Mouse (Mus musculus) testis, postnatal 14 days (tissue): ENCODE measurements around the gene Focad.

Experiments used
- DNase-seq: peaks from one replicate; pipeline ENCODE4 v3.0.0; 2021; ENCODE audit warnings: low spot score

Focad gene

DNA sequence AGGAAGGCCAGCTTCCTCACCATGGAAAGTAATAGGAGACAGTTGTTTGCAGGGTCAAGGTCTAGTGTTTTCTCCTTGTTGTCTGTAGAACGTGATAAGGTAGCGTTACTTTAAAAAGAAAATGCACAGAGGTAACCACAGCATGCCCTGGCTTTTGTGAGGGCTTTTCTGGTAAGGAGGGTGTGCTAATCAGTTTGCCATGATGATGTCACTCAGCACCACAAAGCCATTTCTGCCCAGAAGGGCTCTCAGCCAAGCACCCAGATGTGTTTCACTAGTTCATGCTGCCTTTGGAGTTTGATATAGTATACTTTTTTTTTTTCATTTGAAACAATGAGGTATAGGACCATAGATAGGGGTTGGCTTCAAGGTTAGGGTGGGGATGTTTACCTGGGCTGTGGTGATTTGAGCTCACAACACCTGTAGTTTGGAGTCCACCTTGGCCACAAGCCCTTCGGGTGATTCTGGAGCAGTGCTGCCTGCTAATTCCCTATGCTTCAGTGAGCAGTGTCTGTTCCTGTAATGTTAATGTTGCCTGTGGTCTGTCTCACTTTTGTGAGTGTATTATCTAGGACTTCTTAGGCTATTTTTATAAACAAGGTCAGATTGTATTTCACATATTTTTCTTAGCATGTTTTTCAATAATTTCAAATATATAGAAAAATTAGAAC lies 61.2 kb downstream of the Focad start:
- no peak for DNase-seq

DNA sequence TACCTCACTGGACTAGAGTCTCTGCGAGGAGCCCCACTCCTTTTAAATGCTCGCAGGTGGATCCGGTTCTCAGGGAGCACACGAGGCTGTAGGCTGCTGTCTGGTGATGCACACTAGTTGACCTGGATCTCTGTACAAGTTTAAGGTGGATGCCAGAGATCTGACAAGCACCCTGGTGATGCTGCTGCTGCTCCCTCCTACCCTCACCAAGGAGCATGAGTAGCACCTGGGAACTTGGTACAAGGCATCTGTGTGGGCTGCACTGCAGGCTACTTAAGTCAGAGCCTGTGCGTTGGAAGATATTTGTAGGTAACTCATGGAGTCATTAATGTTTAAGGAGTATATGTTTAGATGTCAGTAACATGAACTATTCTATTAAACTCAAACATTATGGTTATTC lies 62.5 kb downstream of the Focad start:
- DNase-seq: no peak

DNA sequence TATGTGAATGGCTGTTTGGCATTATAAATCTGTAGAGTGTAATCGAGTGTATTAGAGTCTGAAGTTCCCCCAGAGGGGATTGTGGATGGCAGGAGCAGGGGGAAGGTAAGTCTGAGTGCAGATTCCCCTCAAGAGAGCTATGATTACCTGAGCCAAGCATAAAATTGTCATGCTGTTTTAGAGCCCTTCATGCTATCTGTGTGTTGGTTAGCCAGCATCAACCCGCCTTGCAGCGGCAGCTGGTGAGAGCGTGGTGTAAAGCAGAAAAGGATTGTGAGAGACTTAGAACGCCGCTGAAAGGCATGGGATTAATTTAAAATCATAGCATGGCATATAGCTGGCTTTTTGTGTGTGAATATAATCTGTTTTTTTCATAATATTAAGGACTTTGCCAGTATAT lies 63.2 kb downstream of the Focad start:
- no peak for DNase-seq

DNA sequence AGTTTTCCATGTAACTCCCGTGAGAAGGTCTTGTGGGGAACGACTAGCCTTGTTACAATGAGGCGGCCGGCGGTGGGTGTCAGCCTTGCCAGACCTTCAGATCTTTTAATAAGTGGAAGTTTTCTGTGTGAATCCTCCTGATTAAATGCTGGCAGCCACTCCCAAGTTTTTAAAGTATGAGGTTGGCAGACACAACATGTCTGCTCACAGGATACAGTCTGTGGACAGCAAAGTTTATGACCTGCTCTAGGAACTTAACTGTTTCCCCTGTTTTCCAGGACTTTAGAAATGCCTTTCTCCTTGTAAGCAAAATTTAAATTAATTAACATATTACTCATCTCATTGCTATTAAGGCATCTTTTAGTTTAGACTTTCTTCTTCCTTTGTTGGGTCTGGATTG lies 64.8 kb downstream of the Focad start:
- no peak for DNase-seq

DNA sequence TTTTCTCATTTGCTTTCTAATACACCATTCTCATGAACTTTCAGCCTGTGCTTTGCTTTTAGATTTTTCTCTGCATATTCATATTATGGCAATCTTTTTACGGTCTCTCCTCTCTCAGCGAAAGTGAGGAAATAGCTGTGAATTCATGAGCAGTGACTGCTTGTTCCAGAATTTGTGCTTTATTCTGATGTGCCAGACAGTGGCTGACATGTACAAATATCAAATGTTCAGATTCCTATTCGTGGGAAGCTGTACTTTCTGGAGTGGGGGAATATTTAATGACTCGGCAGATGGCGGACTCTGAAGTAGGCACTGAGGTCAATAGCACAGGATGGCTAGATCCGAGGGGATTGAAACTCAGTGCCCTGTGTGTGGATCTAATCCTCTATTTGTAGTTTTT lies 65.3 kb downstream of the Focad start:
- DNase-seq: no peak

DNA sequence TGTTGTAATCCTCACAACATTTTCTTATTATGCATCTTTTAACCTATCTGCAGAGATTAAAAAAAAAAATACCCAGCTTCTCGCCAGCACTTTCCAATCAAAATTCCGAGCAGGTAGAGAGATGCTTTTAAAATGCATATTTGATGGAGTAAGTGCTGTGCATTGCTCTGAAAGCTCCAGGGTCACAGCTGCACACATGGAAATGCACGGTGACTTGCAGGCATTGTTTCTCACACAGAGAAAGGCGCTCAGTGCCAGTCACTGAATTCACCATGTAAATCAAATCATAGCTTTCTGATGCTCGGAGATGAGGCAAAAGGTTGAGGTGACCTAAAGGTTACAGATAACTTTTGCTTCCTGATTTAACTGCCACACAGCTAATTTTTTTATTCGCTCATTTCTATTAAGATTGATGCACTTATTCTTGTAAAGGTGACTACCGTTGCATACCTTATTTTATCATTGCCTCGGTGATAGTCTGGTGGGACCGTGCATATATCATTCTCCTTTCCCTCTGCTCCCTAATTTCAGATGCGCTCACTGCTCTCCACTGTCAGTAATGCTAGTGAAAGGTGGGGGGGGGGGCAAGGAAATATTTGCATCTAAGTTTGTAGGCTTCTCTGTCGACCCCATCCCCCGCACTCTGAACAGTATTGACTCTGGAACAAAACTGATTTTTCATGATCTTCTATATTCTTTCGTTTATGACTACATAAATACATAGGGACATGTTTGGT lies 69.2 kb downstream of the Focad start:
- DNase-seq: no peak

DNA sequence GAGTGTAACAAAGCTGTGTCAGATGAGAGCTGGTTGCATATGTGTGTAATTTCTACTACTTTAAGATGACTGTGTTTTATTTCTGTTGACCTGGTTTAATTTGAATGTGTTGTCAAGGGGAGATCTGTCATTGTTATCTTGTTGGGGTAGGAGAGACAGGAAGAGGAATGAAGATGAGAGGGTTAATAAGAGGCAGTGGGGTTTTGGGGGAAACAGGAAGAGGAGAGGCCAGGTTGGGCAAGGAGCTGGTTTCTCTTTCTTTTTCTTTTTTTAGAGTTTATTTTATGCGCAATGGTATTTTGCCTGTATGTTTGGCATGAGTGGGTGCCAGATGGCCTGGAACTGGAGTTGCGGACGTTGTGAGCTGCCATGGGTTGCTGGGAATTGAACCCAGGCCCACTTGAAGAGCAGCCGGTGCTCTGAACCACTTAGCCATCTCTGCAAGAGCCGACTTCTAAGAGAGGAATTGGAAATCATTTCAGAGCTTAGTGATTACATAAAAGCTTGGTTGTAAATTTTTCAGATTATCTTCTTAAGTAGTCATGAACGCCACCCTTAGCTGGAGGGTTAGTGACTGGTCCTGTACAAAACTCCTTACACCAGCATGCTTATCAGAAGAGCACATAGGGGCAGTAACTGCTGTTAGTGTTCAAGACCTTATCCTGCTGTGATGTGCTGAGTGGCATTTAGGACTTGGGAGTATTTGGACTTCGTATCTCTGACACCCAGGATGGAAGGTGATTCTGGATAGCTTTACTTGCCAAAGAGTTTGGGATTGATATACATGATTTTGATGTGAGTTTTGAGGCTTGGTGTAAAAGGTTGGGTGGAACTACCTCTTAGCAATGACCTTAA lies 72.8 kb downstream of the Focad start:
- DNase-seq: no peak

DNA sequence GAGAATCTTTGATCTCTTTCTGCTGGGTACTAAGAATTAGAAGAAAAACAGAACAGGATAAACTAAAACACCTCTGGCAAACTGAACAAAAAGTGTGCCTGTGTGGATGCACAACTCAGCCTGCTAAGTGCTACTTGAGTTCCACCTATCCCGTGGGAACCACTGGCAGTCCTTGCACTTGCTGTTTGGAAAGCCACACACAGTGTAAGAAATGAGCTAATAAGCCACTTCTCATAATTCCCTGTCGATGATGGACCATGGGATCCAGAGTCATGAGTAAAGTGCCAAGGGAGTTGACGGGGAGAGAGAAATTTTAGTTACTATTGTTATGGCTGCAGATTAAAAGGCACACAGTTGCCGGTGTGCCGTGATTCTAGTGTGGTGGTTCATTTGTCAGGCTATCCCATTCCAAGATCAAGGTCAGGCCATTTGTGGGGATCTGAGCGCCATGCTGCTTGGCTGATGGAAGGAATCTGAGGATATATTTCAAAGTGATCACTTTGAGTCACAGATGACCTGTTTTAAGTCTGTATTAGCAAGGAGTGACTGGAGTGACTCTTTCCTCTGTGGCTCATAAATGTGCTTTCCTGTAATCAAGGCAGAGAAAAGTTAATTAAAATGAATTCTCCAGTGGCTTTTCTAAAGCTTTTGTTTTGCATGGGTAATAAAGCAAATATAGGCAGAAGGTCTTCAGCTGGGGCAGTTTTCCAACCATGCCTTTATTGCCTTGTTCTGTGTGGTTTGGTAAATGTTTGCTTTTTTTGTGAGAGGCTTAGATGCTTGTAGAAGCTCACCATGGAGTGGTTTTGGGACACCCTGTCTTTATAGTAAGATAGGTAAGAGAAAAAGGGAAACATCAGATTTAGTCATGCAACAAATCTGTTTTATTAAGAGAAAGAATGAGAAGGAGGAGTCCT lies 80.9 kb downstream of the Focad start:
- no peak for DNase-seq

DNA sequence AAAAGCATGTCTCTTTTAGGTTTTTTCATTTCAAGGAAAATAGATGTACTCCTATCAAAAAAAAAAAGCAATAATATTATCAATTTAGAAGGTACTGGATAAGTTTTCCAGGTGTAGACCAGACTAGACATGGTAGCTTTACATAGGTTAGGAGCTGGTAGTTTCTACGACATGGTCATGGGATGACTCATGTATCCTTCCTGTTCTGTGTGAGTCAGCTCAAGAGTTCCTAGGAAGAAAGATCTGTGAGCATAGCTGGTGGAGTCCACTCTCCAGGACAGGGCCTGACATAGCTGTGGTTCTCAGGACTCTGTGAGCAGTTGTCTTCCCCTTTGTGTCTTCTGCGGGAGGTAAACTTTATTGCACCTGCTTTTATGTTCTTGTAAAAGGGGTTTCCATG lies 84.9 kb downstream of the Focad start:
- no peak for DNase-seq

DNA sequence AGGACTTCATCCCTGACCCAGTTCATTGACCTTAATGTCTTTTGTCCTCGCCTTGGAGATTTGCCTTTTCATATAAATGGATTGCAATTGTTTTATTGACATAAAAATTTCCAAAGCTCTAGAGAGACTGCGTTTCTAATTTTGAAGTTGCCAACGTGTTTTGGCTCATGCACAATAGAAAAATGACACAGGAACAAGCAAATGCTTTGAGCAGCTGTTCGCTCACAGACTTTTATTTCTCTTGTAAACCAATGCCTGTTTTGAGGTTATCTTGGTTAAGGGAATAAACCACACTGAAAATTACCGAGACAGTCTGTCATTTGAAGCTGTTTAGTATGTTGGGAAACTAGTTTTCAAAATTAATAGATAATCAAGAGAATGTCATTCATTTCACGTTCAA lies 89.9 kb downstream of the Focad start:
- no peak for DNase-seq

DNA sequence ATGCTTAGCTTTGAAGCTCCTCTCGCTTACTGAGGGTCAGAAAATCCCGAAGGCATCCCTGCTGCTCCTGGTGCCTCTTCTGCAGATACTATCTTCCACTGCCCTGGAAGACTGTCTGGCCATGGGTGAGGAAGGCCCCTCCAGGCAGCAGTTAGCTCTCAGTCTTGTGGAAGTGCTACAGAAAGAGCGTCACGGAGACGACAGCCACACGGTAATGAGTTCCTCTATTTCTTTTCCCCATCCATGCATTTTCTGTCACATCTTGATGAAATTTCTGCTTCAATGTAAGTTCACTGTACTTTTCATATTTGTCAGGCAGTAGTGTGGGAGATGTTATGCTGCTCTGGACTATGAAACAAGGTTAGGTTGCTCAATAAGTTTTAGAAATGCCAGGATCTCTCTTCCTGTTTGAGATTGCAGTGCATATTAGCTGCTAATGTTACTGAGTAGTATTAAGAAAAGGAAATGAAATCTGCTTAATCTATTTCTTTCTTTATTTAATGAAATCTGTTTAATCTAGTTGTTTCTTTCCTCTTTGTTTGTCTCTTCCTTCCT lies 91.5 kb downstream of the Focad start:
- no peak for DNase-seq

DNA sequence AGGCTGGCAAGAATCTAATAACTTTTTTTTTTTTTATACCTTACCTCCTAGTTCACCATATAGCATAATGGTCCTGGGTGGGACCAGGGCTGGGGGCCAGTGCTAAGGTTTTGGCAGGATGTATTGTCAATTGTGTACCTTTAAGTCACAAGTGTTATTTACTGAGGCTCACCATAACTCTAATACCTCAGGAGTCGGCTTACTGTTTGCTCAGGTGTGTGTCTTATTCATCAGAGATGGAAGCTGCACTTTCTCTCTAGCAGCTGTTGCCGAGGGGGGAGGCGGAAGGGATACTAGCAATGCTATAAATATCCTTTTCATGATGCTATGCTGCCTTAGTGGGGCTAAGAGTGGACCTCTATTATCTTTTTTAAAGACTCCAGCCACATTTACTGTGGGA lies 93.2 kb downstream of the Focad start:
- DNase-seq: no peak

DNA sequence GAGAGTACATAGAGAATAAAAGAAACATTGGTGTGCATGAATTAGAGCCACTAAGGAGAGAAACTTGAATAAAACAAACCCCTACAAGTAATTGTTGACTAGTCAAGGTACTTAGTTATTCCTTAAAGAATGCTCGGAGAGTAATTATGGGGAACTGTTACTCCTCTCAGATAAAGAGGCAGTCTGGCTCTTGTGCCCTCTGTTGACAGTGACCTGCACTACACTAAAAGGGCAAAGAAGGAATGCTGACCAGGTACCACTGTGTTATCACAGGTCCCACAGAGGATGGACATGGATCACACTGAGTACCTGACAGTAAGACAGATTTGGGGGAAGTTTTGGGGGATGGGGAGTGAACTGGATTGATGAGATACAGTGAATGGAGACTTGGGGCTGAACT lies 95.1 kb downstream of the Focad start:
- no peak for DNase-seq

DNA sequence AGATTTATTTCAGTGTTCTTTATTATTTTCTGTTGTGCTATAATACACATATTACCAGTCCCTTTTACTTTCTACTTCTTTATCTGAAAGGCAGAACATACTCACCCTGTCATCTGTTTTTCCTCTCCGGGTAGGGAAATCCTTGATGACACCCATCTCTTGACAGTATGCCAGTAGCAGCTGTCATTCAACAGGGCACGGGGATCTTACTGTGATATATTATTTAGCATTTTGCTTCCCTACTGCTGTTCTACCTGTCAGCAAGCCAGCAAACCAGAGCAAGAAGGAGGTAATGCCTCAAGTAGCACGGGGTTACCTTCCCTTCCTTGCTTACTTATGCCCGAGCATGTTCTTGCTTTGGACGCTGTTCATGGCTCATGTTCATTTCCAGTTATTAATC lies 99.8 kb downstream of the Focad start:
- DNase-seq: no peak

DNA sequence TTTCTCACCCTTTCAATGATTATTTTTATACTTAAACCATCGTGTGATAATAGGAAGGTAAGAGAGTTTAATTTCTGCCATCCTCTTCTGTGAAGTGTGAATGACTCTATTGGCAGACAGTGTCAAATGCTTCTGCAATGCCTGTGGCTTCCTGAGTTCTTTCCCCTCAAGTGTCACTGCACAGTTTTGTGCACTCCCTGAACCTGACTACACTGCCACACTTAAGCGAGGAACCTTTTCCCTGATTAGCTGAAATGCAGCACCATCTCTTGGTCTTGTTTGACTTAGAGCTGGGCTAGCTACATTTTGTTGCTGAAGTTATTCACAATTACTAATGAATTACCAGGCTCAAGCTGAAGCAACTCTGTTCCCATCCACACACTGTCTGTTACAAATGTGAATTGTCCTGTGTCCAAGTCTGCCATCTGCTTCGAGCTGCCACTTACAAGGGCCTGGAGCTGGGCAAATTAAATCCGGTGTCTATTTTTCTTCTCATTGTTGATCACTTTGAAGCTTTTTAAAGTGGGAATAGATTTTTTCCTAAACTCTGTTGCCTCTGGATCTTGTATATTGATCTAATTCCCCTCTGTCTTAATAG lies 101.6 kb downstream of the Focad start:
- DNase-seq: no peak

DNA sequence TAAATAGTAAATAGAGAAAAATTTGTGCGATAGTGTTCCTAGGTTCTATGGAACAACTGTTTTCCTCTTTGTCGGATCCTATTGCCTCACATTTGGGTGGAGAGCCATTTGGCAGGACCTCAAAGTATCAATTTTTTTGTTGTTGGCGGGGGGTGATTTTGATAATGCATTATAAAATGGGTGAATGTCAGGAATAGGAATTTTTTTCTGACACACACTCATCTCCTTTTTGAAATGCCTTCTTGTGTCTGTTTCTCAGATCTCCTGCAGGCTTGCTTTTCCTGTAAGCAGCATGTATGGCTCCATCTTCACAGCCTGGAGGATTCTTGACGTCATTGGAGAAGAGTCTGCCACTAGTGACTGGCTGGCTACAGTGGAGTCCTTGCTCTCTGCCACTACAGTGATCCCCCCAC lies 102.1 kb downstream of the Focad start:
- no peak for DNase-seq

DNA sequence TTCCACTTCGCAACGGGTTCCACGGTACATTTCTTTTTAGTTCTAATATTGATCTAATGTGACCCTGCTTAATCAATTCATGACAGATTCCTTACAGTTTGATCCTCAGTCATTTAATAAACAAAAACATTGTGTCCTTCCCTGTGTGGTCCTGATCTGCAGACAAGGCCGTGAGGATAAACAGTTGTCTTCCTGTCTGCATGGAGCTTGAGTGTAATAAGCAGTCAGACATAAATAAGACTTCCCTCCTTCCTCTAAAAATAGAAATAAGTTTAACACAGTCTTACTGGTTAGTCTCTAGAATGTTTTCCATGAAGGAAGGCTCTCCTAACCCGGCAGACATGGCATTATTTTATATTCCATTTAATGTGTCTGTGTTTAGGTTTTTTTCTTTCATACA lies 102.8 kb downstream of the Focad start:
- no peak for DNase-seq

DNA sequence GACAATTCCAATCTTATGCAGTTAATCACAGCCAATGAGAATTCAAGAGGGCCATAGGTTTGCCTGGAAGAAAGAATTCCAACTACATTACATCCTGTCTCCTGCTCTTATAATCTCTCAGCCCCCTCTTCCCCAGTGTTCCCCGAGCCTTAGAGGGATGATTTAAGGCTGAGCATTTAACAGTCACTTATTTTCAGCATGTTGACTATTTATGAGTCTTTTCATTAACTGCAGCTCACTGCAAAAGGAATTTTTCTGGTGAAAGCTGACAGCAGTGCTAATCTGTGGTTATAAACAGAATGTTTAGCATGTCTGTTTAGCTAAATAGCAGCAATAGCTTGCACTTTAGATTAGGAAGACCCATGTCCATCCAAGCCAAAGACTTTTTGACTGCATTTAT lies 104.8 kb downstream of the Focad start:
- no peak for DNase-seq

DNA sequence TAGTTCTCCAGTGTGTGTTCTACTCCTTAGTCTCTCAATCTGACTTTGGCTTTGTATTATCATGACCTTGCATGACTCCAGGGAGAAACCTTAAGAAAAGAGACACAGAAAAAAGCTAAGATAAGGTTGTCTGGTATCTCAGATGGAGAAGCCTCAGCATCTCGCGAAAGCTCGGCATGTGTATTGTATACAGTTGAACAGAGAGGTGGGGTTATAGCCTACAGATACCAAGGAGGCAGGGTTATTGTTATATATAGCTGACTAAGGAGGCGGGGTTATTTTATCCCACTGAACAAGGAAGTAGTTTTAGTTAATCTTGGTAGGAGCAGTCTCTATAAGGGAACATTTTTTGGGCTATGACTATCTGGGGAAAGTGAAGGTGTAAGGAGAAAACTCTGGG lies 106.6 kb downstream of the Focad start:
- no peak for DNase-seq

DNA sequence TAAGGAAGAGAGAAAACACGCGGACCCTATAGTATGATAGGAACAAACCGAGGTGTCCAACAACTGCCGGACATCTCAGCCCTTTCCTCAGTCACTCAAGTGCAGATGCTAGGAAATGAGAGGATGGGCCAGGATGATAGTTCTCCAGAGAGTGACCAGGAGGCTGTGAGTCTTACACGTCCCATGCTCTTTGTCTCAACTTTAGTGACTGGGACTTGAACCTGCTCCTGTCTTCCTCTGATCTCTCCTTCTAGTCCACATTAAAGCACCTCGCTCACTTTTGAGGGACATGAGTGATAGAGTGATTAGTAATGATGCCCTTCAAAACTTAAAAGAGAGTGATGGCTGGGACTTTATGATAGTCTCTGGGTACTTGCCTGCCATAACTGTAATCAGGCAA lies 114.2 kb downstream of the Focad start:
- peak; percentile 67 for DNase-seq

DNA sequence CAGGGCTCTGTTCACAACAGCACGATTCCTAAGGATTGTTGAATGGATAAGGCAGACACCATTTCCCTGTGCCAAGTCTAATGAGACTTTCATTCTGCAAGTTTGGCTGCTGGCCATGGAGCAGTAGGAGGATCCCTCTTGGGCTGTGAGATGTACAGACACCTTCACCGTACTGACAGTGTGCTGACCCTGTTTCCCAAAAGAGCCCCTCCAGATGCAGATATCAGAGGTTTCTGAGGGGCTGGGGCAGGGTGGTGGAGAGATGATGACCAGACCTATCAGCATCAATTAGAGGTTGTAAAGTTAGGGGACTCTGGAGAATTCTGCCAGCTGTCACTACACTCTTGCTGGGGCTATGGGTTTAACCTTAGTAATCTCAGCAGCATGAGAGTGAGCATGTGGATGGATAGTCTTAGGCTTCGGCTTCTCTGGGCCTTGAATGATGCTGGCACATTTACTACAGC lies 115.0 kb downstream of the Focad start:
- DNase-seq: peak; percentile 8
